Mouse (Mus musculus): ENCODE results near the gene Tnfsf13b.

Gene Tnfsf13b

DNA sequence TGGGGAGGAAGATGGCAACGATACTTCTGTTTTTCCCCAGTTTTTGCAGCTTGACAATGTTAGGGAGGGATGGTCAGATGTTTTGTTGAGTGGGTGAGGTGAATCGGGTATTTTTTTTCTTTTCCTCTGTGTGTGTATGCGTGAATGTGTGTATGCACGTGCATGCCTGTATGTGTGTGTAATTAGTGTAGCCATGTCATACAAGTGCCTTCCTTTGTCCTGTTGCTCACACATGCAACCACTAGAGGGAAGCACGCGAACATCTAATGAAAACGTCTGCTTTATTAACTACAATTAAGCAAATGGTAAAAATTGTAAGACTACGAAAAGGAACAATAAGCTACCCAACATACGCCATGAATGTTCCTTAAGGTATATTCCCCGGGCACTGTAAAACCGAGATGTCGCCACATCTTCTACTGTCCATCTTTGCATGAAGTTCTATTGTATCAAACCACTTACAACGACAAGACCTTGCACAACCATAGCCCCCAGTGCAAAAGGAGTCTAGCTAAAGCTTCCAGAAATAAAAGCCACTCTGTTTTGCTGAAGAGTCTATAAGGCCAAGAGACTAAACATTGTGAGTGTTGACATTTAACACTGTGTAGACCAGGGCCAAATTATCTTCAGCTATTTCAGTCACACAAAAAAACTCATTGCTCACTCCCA, 37.7 kb downstream of the Tnfsf13b start:
- DNase-seq (ENCODE audit: low spot score in 2 of 2): no peak

DNA sequence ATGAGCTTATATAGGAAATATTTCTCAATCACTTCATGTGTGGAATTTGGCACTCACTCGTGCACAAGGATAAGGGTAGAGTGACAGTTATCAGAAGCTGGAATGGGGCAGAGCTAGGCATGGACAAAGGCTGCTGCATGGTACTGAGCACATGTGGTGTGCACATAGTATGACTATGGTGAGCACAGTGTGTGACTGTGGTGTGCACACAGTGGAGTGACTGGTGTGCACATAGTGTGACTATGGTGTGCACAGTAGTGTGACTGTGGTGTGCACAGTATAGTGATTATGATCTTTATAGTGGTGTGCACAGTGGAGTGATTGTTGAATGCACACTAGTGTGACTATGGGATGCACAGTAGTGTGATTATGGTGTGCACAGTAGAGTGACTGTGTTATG, 39.5 kb downstream of the Tnfsf13b start:
- no peak for DNase-seq (ENCODE audit: low spot score in 2 of 2)

DNA sequence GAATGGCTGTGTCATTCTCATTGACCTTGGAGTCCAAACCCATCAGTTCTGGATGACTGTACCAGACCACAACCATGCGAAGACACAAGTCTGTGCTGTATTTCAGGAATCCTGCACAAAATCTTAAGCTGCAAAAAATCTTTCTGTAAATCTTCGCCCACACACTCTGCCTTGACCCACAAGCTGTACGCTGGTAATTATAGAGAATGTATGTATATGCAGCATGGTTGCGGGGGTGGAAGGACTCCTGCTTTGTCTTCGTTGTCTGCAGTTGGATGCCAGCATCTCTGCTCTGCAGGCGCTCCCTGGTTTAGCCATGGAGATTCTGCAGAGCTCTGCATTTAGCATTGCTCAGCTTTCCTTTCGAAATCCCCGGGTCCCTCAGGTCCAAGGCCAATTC, 42.9 kb downstream of the Tnfsf13b start:
- DNase-seq (ENCODE audit: low spot score in 2 of 2): no peak

DNA sequence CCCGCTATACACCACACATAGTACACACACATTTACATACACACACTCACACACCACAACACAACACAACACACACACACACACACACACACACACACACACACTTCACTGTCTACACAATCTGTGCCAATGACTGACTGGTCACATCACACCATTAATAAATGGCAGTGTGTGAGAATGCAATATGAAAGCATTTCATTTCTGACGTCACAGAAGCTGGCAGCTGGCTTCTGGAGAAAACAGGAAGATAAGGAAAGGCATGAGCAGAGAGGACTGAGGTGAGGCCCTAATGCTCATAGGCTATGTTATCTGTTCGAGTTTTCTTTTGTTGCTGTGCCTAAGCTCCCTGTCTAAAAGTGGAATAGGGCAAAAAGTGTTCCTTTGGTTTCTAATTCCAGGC, 45.3 kb downstream of the Tnfsf13b start:
- DNase-seq (ENCODE audit: low spot score in 2 of 2): no peak

DNA sequence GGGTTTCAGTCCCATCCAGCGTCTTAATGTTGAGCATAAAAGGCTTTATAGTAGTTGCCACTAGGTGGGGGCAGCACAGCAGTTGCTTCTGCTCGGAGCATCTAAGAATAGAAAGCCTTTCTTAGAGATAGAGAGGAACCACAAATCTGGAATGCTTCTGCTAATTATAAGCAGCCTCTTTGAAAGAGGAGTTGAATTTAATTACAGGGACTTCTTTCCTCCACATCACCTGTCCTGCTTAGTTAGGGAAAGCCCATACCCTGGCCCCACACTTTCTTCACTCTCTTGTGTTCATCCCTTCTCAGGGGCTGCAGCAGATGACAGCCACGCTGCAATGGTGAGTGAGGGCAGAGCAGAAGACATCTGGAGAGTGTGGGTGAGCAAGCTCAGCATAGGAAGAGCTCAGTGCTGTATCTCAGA, 47.3 kb downstream of the Tnfsf13b start:
- DNase-seq (ENCODE audit: low spot score in 2 of 2): no peak

DNA sequence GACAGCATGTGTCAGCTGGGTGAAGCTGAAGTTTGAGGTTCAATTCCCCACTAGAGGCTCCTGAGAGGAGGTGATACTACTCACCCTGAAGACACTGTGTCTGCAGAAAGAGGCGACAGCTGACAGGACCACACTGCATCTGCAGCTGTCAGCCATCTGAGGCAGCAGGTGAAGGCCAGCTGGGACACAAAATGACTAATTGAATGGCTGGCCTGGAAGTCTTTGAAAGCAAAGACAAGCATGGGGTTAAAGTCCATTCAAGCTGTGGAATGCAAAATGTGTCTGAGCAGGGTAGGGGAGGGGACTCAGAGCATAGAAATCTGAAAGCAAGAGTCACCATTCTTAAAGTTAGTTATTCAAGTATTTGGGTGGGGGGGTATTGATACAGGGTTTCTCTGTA, 54.7 kb downstream of the Tnfsf13b start:
- DNase-seq (ENCODE audit: low spot score in 2 of 2): peak in 1 of 2 experiments; percentile 25

DNA sequence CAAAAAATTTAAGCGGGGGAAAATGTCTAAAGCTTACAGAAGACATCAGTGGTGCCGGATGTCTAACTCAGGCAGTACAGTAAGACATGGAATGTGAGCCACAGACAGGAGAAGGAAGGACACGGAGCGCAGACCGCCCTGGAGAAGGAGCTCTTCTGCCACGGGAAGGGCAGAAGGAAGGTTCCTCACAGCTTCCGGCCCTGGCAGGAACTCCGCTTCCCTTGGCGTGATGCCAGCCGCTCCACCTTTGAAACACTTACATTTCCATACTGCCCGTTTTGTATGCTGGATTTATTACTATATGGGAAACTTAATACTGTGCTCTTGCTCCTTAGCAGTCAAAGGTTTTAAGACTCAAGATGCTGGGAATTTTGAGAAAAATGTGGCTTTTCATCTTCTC, 60.6 kb downstream of the Tnfsf13b start:
- peak in 1 of 2 experiments; percentile 39 for DNase-seq (ENCODE audit: low spot score in 2 of 2)

DNA sequence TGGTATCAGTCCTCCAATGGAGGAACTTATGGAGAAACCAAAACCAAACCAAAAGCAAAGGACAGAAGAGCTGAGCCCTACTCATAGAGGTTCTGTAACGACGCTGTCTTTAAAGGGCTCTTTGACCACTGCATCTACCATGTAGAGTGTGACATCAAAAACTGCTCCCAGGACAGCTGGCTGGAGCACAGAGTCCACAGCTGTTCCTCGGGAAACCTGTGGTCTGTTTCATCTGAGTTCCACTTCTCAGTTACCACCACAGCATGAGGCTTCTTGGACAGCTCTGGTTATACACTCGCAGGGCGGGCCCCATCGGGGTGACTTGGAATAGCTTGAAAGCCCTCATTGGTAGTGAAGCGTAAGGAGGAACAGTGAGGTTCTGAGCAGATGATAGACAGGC, 61.5 kb downstream of the Tnfsf13b start:
- no peak for DNase-seq (ENCODE audit: low spot score in 2 of 2)

DNA sequence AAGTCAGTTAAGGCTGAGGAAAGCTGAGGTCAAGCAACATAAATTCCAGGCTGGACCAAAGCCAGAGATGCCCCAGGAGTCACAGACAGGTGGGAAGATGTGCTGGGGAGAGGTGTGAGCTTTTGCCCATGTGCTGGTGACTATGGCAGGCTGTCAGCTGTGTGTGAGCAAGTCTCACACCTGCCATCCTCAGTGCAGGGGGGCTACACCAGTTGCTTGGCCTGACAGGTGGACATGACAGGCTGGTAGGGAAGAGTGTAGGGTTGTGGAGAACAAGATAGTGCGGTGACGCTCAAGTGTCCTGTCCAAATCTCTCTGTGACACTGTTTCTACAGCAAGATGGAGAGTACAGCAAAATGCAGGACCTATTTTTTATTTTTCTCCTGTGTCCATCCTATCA, 66.1 kb downstream of the Tnfsf13b start:
- no peak for DNase-seq (ENCODE audit: low spot score in 2 of 2)
